ENCODE assay signal across 21 mouse cellular contexts in the genomic region with DNA sequence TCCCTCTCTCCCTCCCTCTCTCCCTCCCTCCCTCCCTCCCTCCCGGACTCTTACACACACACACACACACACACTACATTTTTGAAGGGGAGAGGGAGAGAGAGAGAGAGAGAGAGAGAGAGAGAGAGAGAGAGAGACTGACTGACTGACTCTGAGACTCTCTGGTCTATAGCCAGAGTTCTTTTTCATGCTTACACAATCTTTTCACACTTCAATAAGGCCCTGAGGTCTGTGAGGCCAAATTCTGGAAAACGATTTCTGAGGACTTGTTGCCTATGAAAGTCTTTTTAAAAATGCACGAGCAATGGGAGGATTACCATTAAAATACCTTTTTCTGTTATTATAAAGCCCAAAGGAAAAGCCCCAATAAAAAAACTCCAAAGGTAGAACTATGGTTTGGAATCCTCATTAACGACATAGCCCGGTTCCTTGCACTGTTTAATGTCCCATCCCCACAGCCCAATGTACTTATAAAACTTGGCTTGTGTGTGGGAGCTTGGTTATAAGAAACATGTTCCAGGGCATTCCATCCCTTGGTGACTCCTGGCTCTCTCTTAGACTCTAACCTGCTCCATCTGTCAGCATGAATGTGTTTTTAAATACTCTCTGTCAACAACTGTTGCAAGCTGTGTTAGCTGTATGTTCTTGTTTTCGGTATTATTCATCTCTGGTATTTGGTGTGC.
"Had no signal": no experiment of that assay in that cellular context is flagged by ENCODE, and none has a peak within 500 bp of the region (broad histone marks: within the 10 kb centered on the region; RNA-seq: fewer than 3 reads in every experiment).

No protein-coding gene starts in this region.

- H3K4me2 ChIP-seq: kidney, embryonic 15.5 days; liver, embryonic 13.5 days; lung, embryonic 14.5 days; midbrain, embryonic 12.5 days; midbrain, embryonic 15.5 days; neural tube, embryonic 12.5 days; neural tube, embryonic 15.5 days; stomach, embryonic 15.5 days had no signal

- H3K9me3 ChIP-seq: kidney, embryonic 15.5 days; midbrain, embryonic 12.5 days; midbrain, embryonic 15.5 days; neural tube, embryonic 12.5 days; neural tube, embryonic 15.5 days; stomach, embryonic 15.5 days had no signal

- H3K4me3 ChIP-seq: kidney, embryonic 15.5 days; left cerebral cortex, adult 2 months; liver, embryonic 13.5 days; midbrain, embryonic 12.5 days; midbrain, embryonic 15.5 days; neural tube, embryonic 12.5 days; neural tube, embryonic 15.5 days; stomach, embryonic 15.5 days had no signal

- H3K9ac ChIP-seq: kidney, embryonic 15.5 days; liver, embryonic 13.5 days; lung, embryonic 14.5 days; midbrain, embryonic 12.5 days; midbrain, embryonic 15.5 days; neural tube, embryonic 12.5 days; neural tube, embryonic 15.5 days; stomach, embryonic 15.5 days had no signal

- DNase-seq: kidney, adult 11 months; kidney, adult 8-10 months; kidney, postnatal 10 days; kidney, postnatal 36 days; layer of hippocampus, postnatal 36 days; liver; liver, embryonic 13.5 days; lung, embryonic 14.5 days; right cerebral cortex, adult 18-20 months; right cerebral cortex, postnatal 14 days; spleen, adult 18-20 months; thymus, postnatal 25 days had no signal

- H3K27me3 ChIP-seq: kidney, embryonic 15.5 days; stomach, embryonic 15.5 days had no signal

- H3K27ac ChIP-seq: kidney, embryonic 15.5 days; left cerebral cortex, adult 2 months; liver, embryonic 13.5 days; macrophage; midbrain, embryonic 12.5 days; midbrain, embryonic 15.5 days; neural tube, embryonic 12.5 days; neural tube, embryonic 15.5 days; stomach, embryonic 15.5 days had no signal

- H3K4me1 ChIP-seq: stomach, embryonic 15.5 days had no signal

- ATAC-seq: lung, postnatal 0 days; midbrain, embryonic 15.5 days had no signal

- H3K36me3 ChIP-seq: kidney, embryonic 15.5 days; liver, embryonic 13.5 days; midbrain, embryonic 12.5 days; midbrain, embryonic 15.5 days; neural tube, embryonic 12.5 days; neural tube, embryonic 15.5 days; stomach, embryonic 15.5 days had no signal
